Mouse (Mus musculus): ENCODE data around the gene Sumo3. TPM values are rescaled to one million over a fixed set of nuclear protein-coding genes. Genes with fewer than 3 reads are reported as not detected.

Gene Sumo3
- polyA plus RNA-seq, 1 experiment = 269 TPM

GRCm38 (mm10) chr10:77634016-77634415 is 28.1 kb downstream of the Sumo3 start:
- peaks cover 13% of the 10 kb centered on the region for H3K4me1 ChIP-seq (ENCODE audit: control insufficient read depth, insufficient read depth, low read length)
- no peak for TF ChIP-seq POLR2A (IDR thresholded peaks at IDR 0.05; ENCODE audit: low read depth, low read length)
- TF ChIP-seq CTCF (conservative IDR thresholded peaks at IDR 0.05; ENCODE audit: insufficient read depth, insufficient read length, low read depth, low read length) = no peak
- 66% methylated on average over 6 of the region's 6 CpGs for WGBS
- no peaks in the 10 kb centered on the region for H3K36me3 ChIP-seq (ENCODE audit: control insufficient read depth, insufficient read depth, low read length)
- H3K27me3 ChIP-seq (replicated peaks; ENCODE audit: control insufficient read depth, insufficient read depth, low read length) = no peaks in the 10 kb centered on the region
- no peak overlapping the region for H3K4me3 ChIP-seq (ENCODE audit: insufficient read depth, low read depth, low read length)
- no peak overlapping the region for H3K27ac ChIP-seq (ENCODE audit: insufficient read depth, low read depth, low read length)
- peak; percentile 43 for DNase-seq

GRCm38 (mm10) chr10:77634452-77635231 is 28.7 kb downstream of the Sumo3 start:
- 48% methylated on average over 13 of the region's 13 CpGs for WGBS
- DNase-seq = peak; percentile 52
- H3K27me3 ChIP-seq (replicated peaks; ENCODE audit: control insufficient read depth, insufficient read depth, low read length) = no peaks in the 10 kb centered on the region
- TF ChIP-seq CTCF (conservative IDR thresholded peaks at IDR 0.05; ENCODE audit: insufficient read depth, insufficient read length, low read depth, low read length) (no peak), POLR2A (IDR thresholded peaks at IDR 0.05; ENCODE audit: low read depth, low read length) (no peak)
- no peaks in the 10 kb centered on the region for H3K36me3 ChIP-seq (ENCODE audit: control insufficient read depth, insufficient read depth, low read length)
- no peak overlapping the region for H3K4me3 ChIP-seq (ENCODE audit: insufficient read depth, low read depth, low read length)
- peak overlapping the region; percentile 53 for H3K27ac ChIP-seq (ENCODE audit: insufficient read depth, low read depth, low read length)
- H3K4me1 ChIP-seq (ENCODE audit: control insufficient read depth, insufficient read depth, low read length) = peaks cover 13% of the 10 kb centered on the region

- DNase-seq = no peak
- TF ChIP-seq POLR2A (IDR thresholded peaks at IDR 0.05; ENCODE audit: low read depth, low read length) (no peak), CTCF (conservative IDR thresholded peaks at IDR 0.05; ENCODE audit: insufficient read depth, insufficient read length, low read depth, low read length) (no peak)
- H3K36me3 ChIP-seq (ENCODE audit: control insufficient read depth, insufficient read depth, low read length) = no peaks in the 10 kb centered on the region
- H3K27ac ChIP-seq (ENCODE audit: insufficient read depth, low read depth, low read length) = no peak overlapping the region
- no peak overlapping the region for H3K4me3 ChIP-seq (ENCODE audit: insufficient read depth, low read depth, low read length)
- no peaks in the 10 kb centered on the region for H3K27me3 ChIP-seq (replicated peaks; ENCODE audit: control insufficient read depth, insufficient read depth, low read length)
- peaks cover 9% of the 10 kb centered on the region; the same call in 1 of the 2 replicates for H3K4me1 ChIP-seq (ENCODE audit: control insufficient read depth, insufficient read depth, low read length)
- 91% methylated on average over 7 of the region's 7 CpGs for WGBS
Observed at GRCm38 (mm10) chr10:77636234-77636922, 30.5 kb downstream of the Sumo3 start.

- H3K4me1 ChIP-seq (ENCODE audit: control insufficient read depth, insufficient read depth, low read length) = peaks cover 7% of the 10 kb centered on the region; the same call in 1 of the 2 replicates
- no peak overlapping the region for H3K4me3 ChIP-seq (ENCODE audit: insufficient read depth, low read depth, low read length)
- no peaks in the 10 kb centered on the region; the same call in 1 of the 2 replicates for H3K36me3 ChIP-seq (ENCODE audit: control insufficient read depth, insufficient read depth, low read length)
- 75% methylated on average over 6 of the region's 6 CpGs for WGBS
- DNase-seq = peak; percentile 70
- no peaks in the 10 kb centered on the region for H3K27me3 ChIP-seq (replicated peaks; ENCODE audit: control insufficient read depth, insufficient read depth, low read length)
- no peak for TF ChIP-seq POLR2A (IDR thresholded peaks at IDR 0.05; ENCODE audit: low read depth, low read length)
- no peak for TF ChIP-seq CTCF (conservative IDR thresholded peaks at IDR 0.05; ENCODE audit: insufficient read depth, insufficient read length, low read depth, low read length)
- H3K27ac ChIP-seq (ENCODE audit: insufficient read depth, low read depth, low read length) = no peak overlapping the region
Observed at GRCm38 (mm10) chr10:77638956-77639355, 33.1 kb downstream of the Sumo3 start.

- no peak overlapping the region for H3K27ac ChIP-seq (ENCODE audit: insufficient read depth, low read depth, low read length)
- no peak overlapping the region for H3K4me3 ChIP-seq (ENCODE audit: insufficient read depth, low read depth, low read length)
- TF ChIP-seq POLR2A (IDR thresholded peaks at IDR 0.05; ENCODE audit: low read depth, low read length) (no peak), CTCF (conservative IDR thresholded peaks at IDR 0.05; ENCODE audit: insufficient read depth, insufficient read length, low read depth, low read length) (no peak)
- no peaks in the 10 kb centered on the region for H3K27me3 ChIP-seq (replicated peaks; ENCODE audit: control insufficient read depth, insufficient read depth, low read length)
- H3K36me3 ChIP-seq (ENCODE audit: control insufficient read depth, insufficient read depth, low read length) = peaks cover 2% of the 10 kb centered on the region; the same call in 1 of the 2 replicates
- peak; percentile 30 for DNase-seq
- no peaks in the 10 kb centered on the region for H3K4me1 ChIP-seq (ENCODE audit: control insufficient read depth, insufficient read depth, low read length)
- WGBS = 53% methylated on average over 7 of the region's 7 CpGs
Observed at GRCm38 (mm10) chr10:77643160-77643559, 37.3 kb downstream of the Sumo3 start.

GRCm38 (mm10) chr10:77645571-77645970 is 39.7 kb downstream of the Sumo3 start:
- no peak for TF ChIP-seq CTCF (conservative IDR thresholded peaks at IDR 0.05; ENCODE audit: insufficient read depth, insufficient read length, low read depth, low read length)
- no peak for TF ChIP-seq POLR2A (IDR thresholded peaks at IDR 0.05; ENCODE audit: low read depth, low read length)
- no peak overlapping the region for H3K27ac ChIP-seq (ENCODE audit: insufficient read depth, low read depth, low read length)
- H3K4me1 ChIP-seq (ENCODE audit: control insufficient read depth, insufficient read depth, low read length) = no peaks in the 10 kb centered on the region
- WGBS = 87% methylated on average over 5 of the region's 5 CpGs
- no peaks in the 10 kb centered on the region for H3K27me3 ChIP-seq (replicated peaks; ENCODE audit: control insufficient read depth, insufficient read depth, low read length)
- H3K4me3 ChIP-seq (ENCODE audit: insufficient read depth, low read depth, low read length) = no peak overlapping the region
- H3K36me3 ChIP-seq (ENCODE audit: control insufficient read depth, insufficient read depth, low read length) = peaks cover 2% of the 10 kb centered on the region; the same call in 1 of the 2 replicates
- DNase-seq = no peak

- Histone ChIP-seq H3K4me3 (ENCODE audit: insufficient read depth, low read depth, low read length) (no peak overlapping the region), H3K36me3 (ENCODE audit: control insufficient read depth, insufficient read depth, low read length) (peaks cover 2% of the 10 kb centered on the region; the same call in 1 of the 2 replicates), H3K27me3 (replicated peaks; ENCODE audit: control insufficient read depth, insufficient read depth, low read length) (no peaks in the 10 kb centered on the region), H3K4me1 (ENCODE audit: control insufficient read depth, insufficient read depth, low read length) (no peaks in the 10 kb centered on the region), H3K27ac (ENCODE audit: insufficient read depth, low read depth, low read length) (no peak overlapping the region)
- TF ChIP-seq CTCF (conservative IDR thresholded peaks at IDR 0.05; ENCODE audit: insufficient read depth, insufficient read length, low read depth, low read length) (no peak), POLR2A (IDR thresholded peaks at IDR 0.05; ENCODE audit: low read depth, low read length) (no peak)
- no peak for DNase-seq
- 81% methylated on average over 1 of the region's 1 CpGs for WGBS
Observed at GRCm38 (mm10) chr10:77647461-77647860, 41.6 kb downstream of the Sumo3 start.

All from kidney, adult 2 months (tissue).